15 mouse cellular contexts compared by ENCODE assay signal in genomic region chr11:7071617-7072016, GRCm38 (mm10).
"Had no signal": no experiment of that assay in that cellular context is flagged by ENCODE, and none has a peak within 500 bp of the region (broad histone marks: within the 10 kb centered on the region; RNA-seq: fewer than 3 reads in every experiment).

No protein-coding gene starts in this region.

- H3K4me2 ChIP-seq: limb, embryonic 15.5 days; liver, embryonic 12.5 days; lung, embryonic 14.5 days; midbrain, embryonic 11.5 days; neural tube, embryonic 13.5 days; stomach, embryonic 15.5 days had no signal

- ATAC-seq: intestine, embryonic 16.5 days; liver, embryonic 12.5 days; midbrain, embryonic 16.5 days had no signal

- H3K36me3 ChIP-seq: limb, embryonic 15.5 days; liver, embryonic 12.5 days; neural tube, embryonic 13.5 days; stomach, embryonic 15.5 days had no signal

- DNase-seq: kidney, adult 8-10 months; layer of hippocampus, postnatal 36 days; lung, embryonic 14.5 days; lung, postnatal 10 days; lung, postnatal 4 days; right cerebral cortex, postnatal 14 days; thymus, adult 2 months; thymus, postnatal 25 days had no signal

- H3K27me3 ChIP-seq: neural tube, embryonic 13.5 days had no signal

- H3K9me3 ChIP-seq: limb, embryonic 15.5 days; liver, embryonic 12.5 days; neural tube, embryonic 13.5 days; stomach, embryonic 15.5 days had no signal

- H3K4me1 ChIP-seq: limb, embryonic 15.5 days; liver, embryonic 12.5 days; stomach, embryonic 15.5 days had no signal

- H3K27ac ChIP-seq: limb, embryonic 15.5 days; liver, embryonic 12.5 days; neural tube, embryonic 13.5 days; stomach, embryonic 15.5 days had no signal

- H3K4me3 ChIP-seq: limb, embryonic 15.5 days; liver, embryonic 12.5 days; neural tube, embryonic 13.5 days; stomach, embryonic 15.5 days had no signal

- H3K9ac ChIP-seq: limb, embryonic 15.5 days; liver, embryonic 12.5 days; lung, embryonic 14.5 days; neural tube, embryonic 13.5 days; stomach, embryonic 15.5 days had no signal
